Mouse (Mus musculus) kidney, postnatal 25 days (tissue): ENCODE data around the gene Limd1.

Experiments
- DNase-seq, 2 experiments: peaks; one replicate each; pipeline ENCODE4 v3.0.0; 2021; ENCODE audit warnings: mixed read lengths in 2 of 2

Gene Limd1

DNA sequence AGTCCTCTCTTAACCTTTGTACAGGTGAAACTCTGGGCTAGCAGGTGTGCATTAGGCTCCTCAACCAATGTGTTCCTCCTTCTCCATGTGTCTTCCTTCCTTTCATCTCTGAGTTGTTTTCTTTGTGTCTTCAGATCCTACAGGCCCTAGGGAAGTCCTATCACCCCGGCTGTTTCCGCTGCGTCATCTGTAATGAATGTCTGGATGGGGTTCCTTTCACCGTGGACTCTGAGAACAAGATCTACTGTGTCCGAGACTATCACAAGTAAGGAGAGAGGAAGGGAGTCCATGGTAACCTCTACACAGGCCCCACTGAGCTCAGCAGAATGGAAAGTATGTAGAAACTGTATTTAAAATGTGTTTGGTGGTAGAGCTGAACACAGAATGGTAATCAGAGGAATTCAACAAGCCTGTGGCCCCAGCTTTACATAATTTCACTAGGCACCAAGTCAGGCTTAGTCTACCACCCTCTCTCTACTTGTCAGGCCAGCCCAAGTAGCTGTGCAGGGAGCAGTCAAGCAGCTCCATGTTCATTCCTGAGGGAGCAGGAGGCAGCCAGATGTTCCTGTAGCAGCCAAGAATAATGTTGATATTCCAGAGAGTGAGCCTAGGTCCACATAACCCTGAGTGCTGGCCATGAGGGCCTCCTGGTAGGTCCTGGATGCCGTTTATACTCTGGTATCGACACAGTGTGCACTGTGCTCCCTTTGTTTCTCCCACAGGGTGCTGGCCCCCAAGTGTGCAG is 38.3 kb downstream of the Limd1 start:
- DNase-seq = no peak

DNA sequence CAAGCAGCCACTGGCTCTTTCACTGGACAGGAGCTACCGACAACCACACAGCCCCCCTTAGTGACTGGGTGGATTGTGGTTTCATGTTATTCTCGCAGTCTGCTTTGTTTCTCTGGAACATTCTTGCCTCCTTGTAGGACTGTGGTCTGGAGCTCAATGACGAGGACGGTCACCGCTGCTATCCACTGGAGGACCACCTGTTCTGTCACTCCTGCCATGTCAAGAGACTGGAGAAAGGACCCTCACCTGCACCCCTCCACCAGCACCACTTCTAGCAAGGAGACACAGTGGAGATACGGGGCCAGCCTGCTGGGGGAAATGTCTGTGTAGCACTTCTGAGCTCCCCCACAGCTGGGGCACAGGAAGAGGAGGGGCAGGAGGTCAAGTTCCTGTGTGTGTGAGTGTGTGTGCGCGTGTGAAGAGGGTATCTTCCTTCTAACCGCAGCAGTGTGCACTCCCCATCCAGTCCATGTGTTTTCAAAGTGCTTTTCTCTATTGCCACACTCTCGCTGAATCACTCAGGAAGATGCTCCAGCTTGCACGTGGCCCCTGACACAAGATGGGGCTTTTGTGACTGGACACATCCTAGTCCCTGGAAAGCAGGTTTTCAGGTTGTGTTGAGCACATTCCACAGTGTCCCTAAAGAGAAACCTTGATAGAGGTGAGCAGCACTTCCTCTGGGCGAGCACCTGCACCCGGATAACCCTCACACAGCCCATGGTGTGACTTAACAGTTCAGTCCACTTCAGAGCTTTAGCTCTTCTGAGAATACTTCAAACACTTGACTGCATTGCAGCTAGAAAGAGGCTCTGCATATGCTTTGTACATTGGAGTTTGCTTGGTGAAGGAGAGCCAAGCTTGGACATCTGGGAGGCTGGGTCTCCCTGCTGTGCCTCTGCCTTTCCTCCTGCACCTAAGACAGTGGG is 40.7 kb downstream of the Limd1 start:
- DNase-seq = no peak

DNA sequence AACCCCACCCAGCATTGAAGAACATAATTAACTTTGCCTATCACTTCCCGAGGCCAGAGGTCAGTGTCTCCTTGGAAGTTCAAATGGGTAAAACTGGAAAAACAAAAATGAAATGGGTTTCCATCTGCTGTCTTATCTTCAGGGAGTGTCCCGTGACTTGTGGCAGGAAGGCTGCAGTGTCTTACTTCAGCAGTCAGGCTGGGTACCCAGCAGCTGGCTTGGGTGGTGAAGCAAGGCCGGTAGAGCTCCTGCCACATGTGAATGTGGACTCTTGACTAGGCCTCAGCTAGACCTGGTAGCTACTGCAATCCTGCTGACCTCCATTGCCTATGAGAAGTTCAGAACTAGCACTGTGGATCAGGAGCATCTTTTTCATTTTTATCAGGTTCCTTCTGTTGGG is 42.2 kb downstream of the Limd1 start:
- no peak for DNase-seq

DNA sequence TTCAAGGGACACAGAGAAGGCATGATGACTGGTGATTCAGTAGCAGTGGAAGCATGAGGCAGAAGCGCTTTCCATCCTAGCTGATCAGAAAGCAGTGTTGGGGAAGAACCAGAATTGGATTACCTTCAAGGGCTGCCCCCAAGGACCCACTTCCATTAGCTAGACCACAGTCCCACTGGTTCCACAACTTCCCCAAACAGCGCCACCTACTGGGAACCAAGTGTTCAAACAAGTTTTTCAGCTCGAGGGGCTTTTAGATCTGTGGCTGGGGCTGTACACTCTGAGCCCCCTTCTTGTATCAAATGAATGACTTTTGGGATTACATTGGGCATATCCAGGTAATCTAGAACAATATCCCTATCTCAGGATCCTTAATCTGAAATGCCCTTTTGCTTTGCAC is 45.2 kb downstream of the Limd1 start:
- DNase-seq = peak; percentile 55 to 58

DNA sequence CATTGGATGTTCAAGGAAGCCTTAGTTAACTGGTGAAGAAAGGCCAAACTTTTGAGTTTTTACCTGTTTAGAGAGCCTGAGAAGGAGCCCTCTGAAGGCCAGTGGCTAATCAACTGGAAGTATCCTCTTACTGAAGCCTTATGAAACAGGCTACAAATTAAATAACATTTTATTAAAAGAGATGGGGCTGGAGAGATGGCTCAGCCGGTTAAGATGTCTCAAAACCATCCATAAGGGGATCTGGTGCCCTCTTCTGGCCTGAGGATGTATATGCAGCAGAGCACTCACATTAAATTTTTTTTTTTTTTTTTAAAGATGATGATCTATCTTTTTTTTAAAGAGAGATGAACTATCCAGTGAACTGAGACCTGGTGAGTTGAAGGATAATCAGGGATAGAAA is 46.6 kb downstream of the Limd1 start:
- DNase-seq = peak; percentile 63 to 74

- no peak for DNase-seq
Measured at GRCm38 (mm10) chr9:123526502-123526901, 48.0 kb downstream of the Limd1 start.

GRCm38 (mm10) chr9:123528087-123528925 is 49.8 kb downstream of the Limd1 start:
- no peak for DNase-seq

- peak; percentile 45 to 62 for DNase-seq
Measured at GRCm38 (mm10) chr9:123528926-123529295, 50.4 kb downstream of the Limd1 start.

DNA sequence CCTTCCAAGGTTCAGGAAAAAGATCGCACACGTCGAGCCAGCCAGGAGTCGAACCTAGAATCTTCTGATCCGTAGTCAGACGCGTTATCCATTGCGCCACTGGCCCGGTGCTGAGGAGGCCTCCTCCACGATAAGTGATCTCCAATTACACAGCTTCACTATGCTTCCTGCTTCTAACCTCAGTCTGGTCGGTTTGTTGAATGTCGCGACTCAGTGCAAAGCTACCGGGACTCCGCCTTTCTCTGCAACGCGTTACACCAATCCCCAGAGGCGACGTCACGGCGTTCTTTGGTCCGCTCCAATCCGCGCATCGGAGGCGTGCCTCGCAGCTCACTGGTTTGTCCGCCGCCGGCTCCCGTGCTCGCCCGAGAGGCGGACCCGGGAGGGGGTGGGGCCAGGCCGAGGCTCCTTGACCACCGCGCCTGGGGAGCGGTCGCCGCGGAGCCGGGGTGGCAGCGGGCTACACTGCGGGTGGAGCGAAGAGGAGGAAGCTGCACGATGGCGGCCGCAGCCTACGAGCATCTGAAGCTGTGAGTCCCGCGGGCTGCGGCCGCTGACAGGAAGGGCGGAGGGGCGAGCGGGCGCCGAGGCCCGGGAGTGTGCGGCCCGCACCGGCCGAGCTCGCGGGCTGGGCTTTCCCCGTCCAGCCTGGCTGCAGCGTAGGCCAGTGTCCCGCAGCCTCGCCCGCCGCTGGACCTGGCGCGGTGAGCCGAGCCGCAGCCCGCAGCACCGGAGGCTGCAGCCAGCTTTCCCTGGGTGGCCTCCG is 51.1 kb downstream of the Limd1 start, which contains the start of gene Sacm1l:
Gene Sacm1l (plus strand): TSS at position 368 of the 766 bp plus-strand sequence.
- peak; percentile 99 to 100 for DNase-seq

GRCm38 (mm10) chr9:123530158-123530475 is 51.6 kb downstream of the Limd1 start:
- DNase-seq = no peak

GRCm38 (mm10) chr9:123530566-123531130 is 52.1 kb downstream of the Limd1 start:
- no peak for DNase-seq

GRCm38 (mm10) chr9:123531234-123531633 is 52.7 kb downstream of the Limd1 start:
- DNase-seq = no peak

DNA sequence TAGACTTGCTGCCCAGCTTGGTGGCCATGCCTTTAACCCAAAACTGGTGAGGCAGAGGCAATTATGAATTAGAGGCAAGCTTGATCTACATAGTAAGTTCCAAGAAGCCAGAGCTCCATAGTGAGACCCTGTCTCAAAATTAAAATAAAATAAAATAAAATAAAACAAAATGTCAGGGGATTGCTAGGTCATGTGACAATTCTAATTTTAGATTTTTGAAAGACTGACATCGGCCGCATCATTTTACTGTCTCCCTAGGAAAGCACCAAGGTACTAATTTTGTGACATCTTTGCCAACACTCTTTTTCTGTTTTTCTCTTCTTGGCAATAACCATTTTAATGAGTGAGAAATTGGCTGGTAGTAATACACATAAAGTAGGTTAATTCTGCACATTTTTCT is 58.1 kb downstream of the Limd1 start:
- DNase-seq = no peak

- no peak for DNase-seq
Measured at GRCm38 (mm10) chr9:123538189-123538588, 59.7 kb downstream of the Limd1 start.

DNA sequence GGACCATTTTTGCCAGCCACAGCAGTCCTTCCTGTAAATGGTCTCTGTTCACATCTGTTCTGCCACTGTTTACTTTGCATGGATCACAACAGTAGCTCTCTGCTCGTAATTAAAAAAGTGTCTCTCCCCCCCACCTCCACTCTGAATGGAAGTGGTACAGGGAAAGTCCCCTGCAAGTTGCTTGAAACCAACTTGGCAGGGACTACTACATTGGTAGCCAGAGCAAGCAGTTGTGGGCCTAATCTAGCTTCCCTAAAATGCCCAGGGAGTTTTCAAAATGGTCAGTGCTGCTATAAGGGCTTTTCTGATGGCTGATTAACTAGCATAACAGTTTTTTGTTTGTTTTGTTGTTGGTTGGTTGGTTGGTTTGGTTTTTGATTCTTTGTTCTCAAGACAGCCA is 60.6 kb downstream of the Limd1 start:
- no peak for DNase-seq

DNA sequence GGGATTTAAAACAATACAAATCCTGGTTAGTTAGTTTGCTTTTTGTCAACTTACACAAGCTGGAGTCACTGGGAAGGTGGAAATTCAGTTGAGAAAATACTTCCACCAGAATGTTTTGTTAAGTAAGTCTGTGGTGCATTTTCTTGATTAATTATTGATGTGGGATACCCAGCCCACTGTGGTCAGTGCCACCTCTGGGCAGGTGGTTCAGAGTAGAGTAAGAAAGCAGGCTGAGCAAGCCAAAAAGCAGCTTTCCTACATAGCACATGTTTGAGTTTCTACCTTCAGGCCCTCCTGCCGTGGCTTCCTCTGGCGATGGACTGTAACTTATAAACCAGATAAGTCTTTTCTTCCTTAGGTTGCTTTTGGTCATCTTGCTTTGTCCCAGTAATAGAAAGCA is 61.3 kb downstream of the Limd1 start:
- peak; percentile 35 to 65 for DNase-seq

DNA sequence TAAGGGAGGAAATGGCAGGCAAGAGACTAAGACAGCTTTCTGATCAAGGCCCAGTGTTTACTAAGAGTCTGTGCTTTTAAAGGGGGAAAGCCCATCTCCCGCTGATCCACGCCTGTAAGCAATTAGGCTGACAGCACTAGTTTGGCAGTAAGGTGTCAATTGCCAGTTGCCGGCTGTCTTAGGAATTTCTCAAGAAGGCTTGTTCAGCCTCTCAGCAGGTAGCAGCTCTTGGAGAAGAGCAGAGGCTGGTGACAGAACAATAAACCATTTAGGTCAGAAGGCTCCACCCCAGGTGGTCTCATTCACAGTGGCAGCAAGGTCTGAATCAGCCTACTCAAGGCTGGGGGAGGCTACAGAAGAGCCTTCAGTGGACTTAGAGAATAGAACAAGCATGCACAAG is 76.1 kb downstream of the Limd1 start:
- DNase-seq = no peak
